Mouse (Mus musculus) myocyte (in vitro differentiated cells): Measurements from ENCODE around the gene Rpl38. TPM values are rescaled to one million over a fixed set of nuclear protein-coding genes. Genes with fewer than 3 reads are reported as not detected.

Source experiments
- H3K27me3 ChIP-seq: one replicate; pipeline ENCODE4 v1.6.1; 2011; ENCODE audit not compliant: control insufficient read depth, insufficient read depth, insufficient read length
- H3K36me3 ChIP-seq: one replicate; pipeline ENCODE4 v1.6.1; 2011; ENCODE audit not compliant: control insufficient read depth, insufficient read depth
- H3K4me2 ChIP-seq: one replicate; pipeline ENCODE4 v1.6.1; 2011; ENCODE audit warnings: low read depth, control low read depth
- H3K4me3 ChIP-seq: one replicate; pipeline ENCODE4 v1.5.1; 2011; ENCODE audit warnings: mild to moderate bottlenecking, control low read depth, moderate library complexity
- H3K79me2 ChIP-seq: one replicate; pipeline ENCODE4 v1.6.1; 2011; ENCODE audit not compliant: control insufficient read depth, insufficient read depth
- H3ac ChIP-seq: one replicate; pipeline ENCODE4 v1.6.1; 2011; ENCODE audit not compliant: control insufficient read depth, insufficient read length
- CEBPB ChIP-seq: IDR thresholded peaks from 2 replicates; pipeline ENCODE4 v1.6.1; 2011; ENCODE audit warnings: mild to moderate bottlenecking, moderate library complexity; ENCODE audit not compliant: poor library complexity, insufficient read depth, severe bottlenecking
- E2F4 ChIP-seq: IDR thresholded peaks from one replicate; pipeline ENCODE4 v1.6.1; 2011; ENCODE audit warnings: mild to moderate bottlenecking, control low read depth, moderate library complexity; ENCODE audit not compliant: insufficient read depth
- MAX ChIP-seq: IDR thresholded peaks from one replicate; pipeline ENCODE4 v1.6.1; 2011; ENCODE audit warnings: low read depth, mild to moderate bottlenecking, control low read depth
- MYOD1 ChIP-seq, 3 experiments: IDR thresholded peaks; one replicate each; pipeline ENCODE4 v1.6.1; 2011; ENCODE audit warnings: control low read depth in 2 of 3, low read depth in 2 of 3, mild to moderate bottlenecking in 2 of 3, moderate library complexity in 1 of 3; ENCODE audit not compliant: insufficient read length in 2 of 3, control insufficient read depth in 1 of 3
- MYOG ChIP-seq, 3 experiments: IDR thresholded peaks; one replicate each; pipeline ENCODE4 v1.6.1; 2011; ENCODE audit warnings: control low read depth in 2 of 3, low read depth in 2 of 3, mild to moderate bottlenecking in 2 of 3; ENCODE audit not compliant: insufficient read length in 2 of 3, control insufficient read depth in 1 of 3, insufficient read depth in 1 of 3
- POLR2A ChIP-seq: IDR thresholded peaks from one replicate; pipeline ENCODE4 v1.6.1; 2011; ENCODE audit warnings: low read depth, mild to moderate bottlenecking, control low read depth, moderate library complexity; ENCODE audit not compliant: insufficient read length
- POLR2AphosphoS2 ChIP-seq: IDR thresholded peaks from one replicate; pipeline ENCODE4 v1.6.1; 2011; ENCODE audit warnings: low read depth, control low read depth; ENCODE audit not compliant: insufficient read length
- REST ChIP-seq: IDR thresholded peaks from one replicate; pipeline ENCODE4 v1.6.1; 2011; ENCODE audit warnings: mild to moderate bottlenecking, control low read depth, moderate library complexity; ENCODE audit not compliant: insufficient read depth, insufficient read length
- SRF ChIP-seq: IDR thresholded peaks from one replicate; pipeline ENCODE4 v1.6.1; 2011; ENCODE audit warnings: low read depth; ENCODE audit not compliant: control insufficient read depth, insufficient read length
- TCF12 ChIP-seq: IDR thresholded peaks from one replicate; pipeline ENCODE4 v1.6.1; 2011; ENCODE audit warnings: mild to moderate bottlenecking, control low read depth; ENCODE audit not compliant: poor library complexity, insufficient read depth, severe bottlenecking
- TCF3 ChIP-seq: IDR thresholded peaks from one replicate; pipeline ENCODE4 v1.6.1; 2011; ENCODE audit warnings: low read depth, control low read depth; ENCODE audit not compliant: insufficient read length
- USF1 ChIP-seq: IDR thresholded peaks from one replicate; pipeline ENCODE4 v1.6.1; 2011; ENCODE audit warnings: low read depth, mild to moderate bottlenecking, control low read depth, moderate library complexity
- polyA plus RNA-seq: library from polyadenylated mRNA; unstranded; fragments of >200 nt; fragmentation: generic; extraction: Trizol; gene quantifications from one replicate; pipeline ENCODE4 v1.2.1, GENCODE M21; 2012; ENCODE audit warnings: missing spikeins

The Rpl38 gene
- polyA plus RNA-seq, 1 experiment: 3,783 TPM

DNA sequence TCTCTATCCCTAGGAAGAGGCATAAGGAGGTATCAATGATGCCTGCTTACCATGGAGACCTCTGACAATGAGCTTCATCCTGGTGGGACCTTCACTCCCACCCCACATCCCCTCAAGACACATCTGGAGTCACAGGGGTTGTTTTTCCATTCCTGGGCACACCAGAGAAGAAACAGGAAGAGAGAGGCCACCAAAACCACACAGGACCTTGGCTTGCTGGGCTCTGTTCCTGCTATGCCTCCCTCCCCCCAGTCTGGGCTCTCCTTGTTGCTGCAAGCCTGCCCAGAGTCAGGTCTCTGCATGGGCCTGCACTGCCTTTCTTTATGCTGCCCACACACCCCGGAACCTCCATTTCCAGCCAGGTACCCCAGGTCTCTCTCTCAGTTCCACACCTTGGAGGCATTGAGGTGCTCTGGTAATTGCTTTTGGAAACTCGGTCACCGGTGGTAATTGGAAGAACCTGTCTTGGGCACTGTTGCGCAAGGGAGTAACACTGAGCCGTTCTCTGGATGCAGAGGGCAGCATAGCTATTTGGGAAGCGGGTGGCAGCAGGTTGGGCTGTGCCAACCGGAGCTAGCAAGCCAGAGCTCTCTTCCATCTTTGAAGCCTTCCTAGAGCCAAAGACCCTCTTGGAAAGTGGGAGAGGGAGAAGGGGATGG lies 12.8 kb upstream of the Rpl38 start:
- TF ChIP-seq CEBPB: 0 out of 2 replicates have a peak, but pooled peaks have one; percentile 12
- no peak for TF ChIP-seq USF1
- Histone ChIP-seq H3K4me3 (no peak overlapping the region), H3K27me3 (peaks cover 14% of the 10 kb centered on the region), H3K4me2 (no peak overlapping the region), H3K79me2 (no peaks in the 10 kb centered on the region), H3ac (no peak overlapping the region), H3K36me3 (no peaks in the 10 kb centered on the region)

DNA sequence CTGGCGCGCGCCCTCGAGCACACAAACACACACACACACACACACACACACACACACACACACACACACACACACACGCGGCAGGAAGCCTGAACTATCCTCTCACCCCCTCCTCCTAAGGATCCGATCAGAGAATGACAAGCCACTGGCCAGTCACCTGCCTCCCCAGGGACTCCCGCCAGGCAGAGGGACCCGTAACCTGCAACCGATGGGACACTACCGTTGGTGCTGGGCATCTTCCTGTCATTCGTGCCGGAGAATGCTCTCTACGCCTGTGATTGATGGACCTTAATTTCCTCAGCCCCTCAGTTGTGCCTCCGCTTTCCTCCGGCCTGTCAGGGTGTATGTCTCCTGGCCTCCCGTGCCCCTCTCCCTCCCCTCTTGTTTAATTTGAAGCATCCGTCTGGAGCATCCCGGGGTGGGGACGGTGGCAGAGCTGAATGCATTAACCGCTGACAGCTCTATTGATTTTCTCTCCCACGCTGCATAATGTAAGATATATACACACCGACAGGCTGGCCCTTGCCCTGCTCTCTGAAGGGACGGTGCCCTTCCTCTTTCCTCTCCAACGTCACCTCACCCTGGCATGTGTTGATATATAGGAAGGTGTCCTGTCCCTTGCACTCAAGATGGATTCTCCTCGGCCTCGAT lies 11.2 kb upstream of the Rpl38 start:
- Histone ChIP-seq H3K36me3 (no peaks in the 10 kb centered on the region), H3K79me2 (no peaks in the 10 kb centered on the region), H3ac (no peak overlapping the region), H3K4me3 (no peak overlapping the region), H3K4me2 (no peak overlapping the region), H3K27me3 (peaks cover 14% of the 10 kb centered on the region)
- no peak for TF ChIP-seq TCF3

DNA sequence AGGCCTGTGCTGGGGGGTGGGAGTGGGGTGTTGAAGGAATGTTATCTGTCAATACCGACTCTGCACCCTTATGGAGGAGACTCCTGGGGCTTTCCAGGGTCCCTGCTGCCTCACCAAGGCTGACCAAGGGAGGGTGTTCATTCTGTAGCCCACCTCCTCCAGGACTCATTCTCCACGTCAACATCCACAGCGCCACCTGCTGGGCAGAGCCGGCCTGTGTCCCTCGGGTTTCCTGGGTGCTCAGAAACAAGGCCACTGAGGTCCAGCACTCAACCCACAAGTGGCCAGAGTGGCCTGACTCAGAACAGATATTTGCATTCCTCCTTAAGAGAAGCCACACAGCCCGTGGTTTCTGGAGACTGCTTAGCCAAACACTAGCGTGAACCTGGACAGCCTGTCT lies 10.6 kb upstream of the Rpl38 start:
- Histone ChIP-seq H3K4me3 (no peak overlapping the region), H3ac (no peak overlapping the region), H3K36me3 (no peaks in the 10 kb centered on the region), H3K27me3 (peaks cover 17% of the 10 kb centered on the region), H3K4me2 (no peak overlapping the region), H3K79me2 (no peaks in the 10 kb centered on the region)
- TF ChIP-seq SRF (no peak), REST (no peak), E2F4 (no peak), POLR2AphosphoS2 (no peak), POLR2A (no peak), MYOD1 (IDR thresholded peaks at IDR 0.05; ENCODE audit: control insufficient read depth in 1 of 3, insufficient read length in 2 of 3, low read depth in 2 of 3) (no peak), USF1 (no peak), MYOG (IDR thresholded peaks at IDR 0.05; ENCODE audit: control insufficient read depth in 1 of 3, insufficient read depth in 1 of 3, insufficient read length in 2 of 3, low read depth in 2 of 3) (no peak), TCF12 (no peak), MAX (no peak), CEBPB (no peak), TCF3 (no peak)

DNA sequence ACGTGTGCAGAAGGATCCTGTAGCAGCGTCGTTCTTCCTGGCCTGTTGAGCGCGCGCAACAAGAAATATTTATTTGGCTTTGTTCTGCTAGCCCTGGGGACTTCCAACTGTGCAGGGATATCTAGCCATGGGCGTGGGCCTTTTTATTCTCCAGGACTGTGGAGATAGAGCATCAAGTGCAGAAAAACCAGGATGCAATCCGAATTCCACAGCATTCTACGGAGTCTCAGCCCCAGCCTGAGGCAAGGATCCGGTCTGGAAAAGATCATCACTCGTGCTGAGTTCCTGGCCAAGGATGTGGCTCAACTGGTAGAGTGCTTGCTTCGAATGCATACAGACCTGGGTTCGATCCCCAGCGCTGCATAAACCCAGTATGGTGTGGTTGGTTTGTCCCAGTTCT lies 6.2 kb upstream of the Rpl38 start:
- no peak for TF ChIP-seq CEBPB
- no peak for TF ChIP-seq POLR2AphosphoS2
- TF ChIP-seq POLR2A: no peak
- no peak for TF ChIP-seq TCF12
- TF ChIP-seq SRF: no peak
- TF ChIP-seq MAX: no peak
- no peak for TF ChIP-seq USF1
- TF ChIP-seq REST: no peak
- TF ChIP-seq MYOD1 (IDR thresholded peaks at IDR 0.05; ENCODE audit: control insufficient read depth in 1 of 3, insufficient read length in 2 of 3, low read depth in 2 of 3): no peak
- no peak for TF ChIP-seq E2F4
- TF ChIP-seq MYOG (IDR thresholded peaks at IDR 0.05; ENCODE audit: control insufficient read depth in 1 of 3, insufficient read depth in 1 of 3, insufficient read length in 2 of 3, low read depth in 2 of 3): no peak
- no peak for TF ChIP-seq TCF3
- no peaks in the 10 kb centered on the region for H3K79me2 ChIP-seq
- no peak overlapping the region for H3ac ChIP-seq
- H3K27me3 ChIP-seq: peaks cover 21% of the 10 kb centered on the region
- H3K36me3 ChIP-seq: no peaks in the 10 kb centered on the region
- no peak overlapping the region for H3K4me2 ChIP-seq
- H3K4me3 ChIP-seq: no peak overlapping the region

DNA sequence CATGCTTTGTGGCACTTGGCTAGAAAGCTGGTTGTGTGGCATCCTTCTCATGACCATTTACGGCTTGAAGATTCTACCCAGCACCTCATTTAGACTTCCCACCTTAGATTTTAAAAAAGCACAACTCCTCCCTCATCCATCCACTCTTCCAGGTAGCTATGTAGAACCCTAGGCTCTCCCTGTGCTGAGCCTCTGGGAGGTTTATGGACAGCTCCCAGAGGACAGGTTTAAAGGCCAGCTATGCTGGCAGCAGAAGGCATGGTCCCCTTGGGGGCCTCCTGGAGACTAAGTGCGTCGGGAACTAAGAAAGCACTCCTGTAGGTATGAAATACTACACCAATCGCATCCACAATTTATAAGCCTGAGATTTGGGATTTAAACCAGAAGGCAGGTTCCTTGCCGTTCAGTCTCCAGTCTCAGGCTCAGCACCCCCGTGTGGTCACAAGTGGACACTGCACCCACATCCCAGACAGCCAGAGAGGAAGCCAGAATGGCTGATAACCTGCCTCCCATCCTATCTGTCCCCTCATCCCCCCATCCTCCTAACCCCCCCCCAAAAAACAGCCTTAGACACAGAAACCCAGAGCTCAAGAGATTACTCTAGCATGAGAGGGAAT lies 5.5 kb upstream of the Rpl38 start:
- TF ChIP-seq SRF (no peak), MAX (no peak), TCF3 (no peak), USF1 (no peak), MYOG (IDR thresholded peaks at IDR 0.05; ENCODE audit: control insufficient read depth in 1 of 3, insufficient read depth in 1 of 3, insufficient read length in 2 of 3, low read depth in 2 of 3) (no peak), E2F4 (no peak), REST (no peak), POLR2AphosphoS2 (no peak)
- Histone ChIP-seq H3K4me3 (no peak overlapping the region), H3K4me2 (no peak overlapping the region), H3ac (no peak overlapping the region), H3K27me3 (peaks cover 15% of the 10 kb centered on the region), H3K36me3 (no peaks in the 10 kb centered on the region), H3K79me2 (no peaks in the 10 kb centered on the region)
